Mouse (Mus musculus): Measurements from ENCODE around the gene Lrrc36. TPM values are rescaled to one million over a fixed set of nuclear protein-coding genes. Genes with fewer than 3 reads are reported as not detected.
A peak's percentile ranks its signal among the peaks of the same experiment; 100 is the strongest.

The Lrrc36 gene
- polyA plus RNA-seq, 1 experiment from 2014 or later, result 0.75 TPM

DNA sequence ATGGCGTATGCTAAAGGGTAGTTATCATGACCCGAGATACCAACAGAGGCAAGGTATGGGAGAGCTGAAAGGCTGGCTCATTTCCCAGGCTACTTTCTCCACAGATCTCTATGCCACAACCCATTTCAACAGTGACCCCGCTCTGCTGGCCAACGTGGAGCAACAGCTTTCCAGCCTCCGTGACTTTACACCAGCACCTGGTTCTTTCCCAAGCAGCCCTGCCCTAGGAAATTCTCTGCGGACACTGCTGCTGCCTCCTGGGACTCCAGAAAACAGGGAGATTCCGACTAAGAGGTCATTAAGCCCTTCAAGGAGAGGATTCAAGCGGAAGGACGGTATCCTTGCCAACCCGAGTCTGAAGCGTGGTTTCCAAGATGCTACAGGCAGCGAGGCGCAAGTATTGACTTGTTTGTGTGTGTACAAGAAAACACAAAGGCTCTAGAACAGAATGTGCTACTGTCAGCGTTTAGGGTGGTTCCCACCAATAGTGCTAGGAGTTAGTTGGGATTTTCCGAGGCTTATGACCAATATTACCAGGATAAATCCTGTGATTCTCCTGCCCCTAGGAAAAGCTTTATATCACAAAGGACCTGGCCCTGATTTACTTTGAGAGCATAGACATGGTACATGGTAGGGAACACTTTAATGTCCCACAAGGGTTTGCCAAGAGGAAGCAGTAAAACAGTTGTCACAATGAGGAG, 38.7 kb downstream of the Lrrc36 start:
- no peaks in the 10 kb centered on the region for H3K36me3 ChIP-seq
- H3K4me2 ChIP-seq, result no peak overlapping the region
- WGBS, result 47% methylated on average over 15 of the region's 15 CpGs
- H3K4me1 ChIP-seq (replicated peaks), result peaks cover 3% of the 10 kb centered on the region; the same call in 1 of the 2 replicates
- no peak overlapping the region for H3K4me3 ChIP-seq
- H3K27me3 ChIP-seq, result no peaks in the 10 kb centered on the region
- H3K27ac ChIP-seq (replicated peaks), result no peak overlapping the region
- no peak for ATAC-seq (ENCODE audit: low FRiP score, low read depth)
- H3K9me3 ChIP-seq, result no peaks in the 10 kb centered on the region
- no peak overlapping the region for H3K9ac ChIP-seq

DNA sequence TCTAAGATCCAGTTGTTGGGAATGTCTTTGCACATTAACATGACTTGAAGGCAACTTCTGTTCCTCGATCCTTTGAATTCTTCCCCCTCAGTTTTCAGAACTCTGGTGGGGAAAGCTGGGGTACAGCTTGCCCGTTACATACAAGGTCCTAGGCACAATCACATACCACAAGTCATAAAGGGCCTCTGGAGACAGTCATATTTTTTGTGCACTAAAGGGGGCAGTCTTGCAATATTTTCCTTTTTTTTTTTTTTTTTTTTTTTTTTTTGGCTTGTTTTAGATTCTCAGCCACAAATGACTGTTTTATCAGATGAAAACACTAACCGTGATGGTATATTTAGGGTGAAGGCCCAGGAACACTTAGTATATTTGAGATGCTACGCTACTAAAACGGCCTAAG, 39.9 kb downstream of the Lrrc36 start:
- no peak for ATAC-seq (ENCODE audit: low FRiP score, low read depth)
- H3K36me3 ChIP-seq, result no peaks in the 10 kb centered on the region
- 77% methylated on average over 5 of the region's 5 CpGs for WGBS
- no peaks in the 10 kb centered on the region for H3K9me3 ChIP-seq
- no peak overlapping the region for H3K4me2 ChIP-seq
- peaks cover 3% of the 10 kb centered on the region; the same call in 1 of the 2 replicates for H3K4me1 ChIP-seq (replicated peaks)
- no peak overlapping the region for H3K27ac ChIP-seq (replicated peaks)
- no peaks in the 10 kb centered on the region for H3K27me3 ChIP-seq
- H3K9ac ChIP-seq, result no peak overlapping the region
- H3K4me3 ChIP-seq, result no peak overlapping the region

DNA sequence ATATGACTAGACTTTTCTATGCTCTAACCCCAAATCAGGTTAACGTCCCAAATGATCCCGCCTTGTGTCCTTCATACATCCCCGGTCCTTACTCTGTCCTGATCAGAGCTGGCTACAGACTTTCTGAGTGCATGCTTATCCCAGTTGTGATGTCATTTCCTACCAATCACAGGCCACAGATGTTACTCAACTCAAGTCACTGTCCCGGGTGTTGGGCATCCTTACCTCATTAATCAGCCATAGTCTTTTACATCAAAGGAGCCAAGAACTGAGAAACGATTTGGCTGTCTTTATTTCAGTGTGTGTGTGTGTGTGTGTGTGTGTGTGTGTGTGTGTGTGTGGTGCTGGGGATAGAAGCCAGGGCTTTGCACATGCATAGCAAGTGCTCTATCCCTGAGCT, 40.7 kb downstream of the Lrrc36 start:
- Histone ChIP-seq H3K27ac (replicated peaks) (no peak overlapping the region), H3K36me3 (no peaks in the 10 kb centered on the region), H3K4me2 (no peak overlapping the region), H3K4me1 (replicated peaks) (peaks cover 3% of the 10 kb centered on the region; the same call in 1 of the 2 replicates), H3K9me3 (no peaks in the 10 kb centered on the region), H3K9ac (no peak overlapping the region), H3K27me3 (no peaks in the 10 kb centered on the region), H3K4me3 (no peak overlapping the region)
- no peak for ATAC-seq (ENCODE audit: low FRiP score, low read depth)
- WGBS, result 67% methylated on average over 5 of the region's 5 CpGs

DNA sequence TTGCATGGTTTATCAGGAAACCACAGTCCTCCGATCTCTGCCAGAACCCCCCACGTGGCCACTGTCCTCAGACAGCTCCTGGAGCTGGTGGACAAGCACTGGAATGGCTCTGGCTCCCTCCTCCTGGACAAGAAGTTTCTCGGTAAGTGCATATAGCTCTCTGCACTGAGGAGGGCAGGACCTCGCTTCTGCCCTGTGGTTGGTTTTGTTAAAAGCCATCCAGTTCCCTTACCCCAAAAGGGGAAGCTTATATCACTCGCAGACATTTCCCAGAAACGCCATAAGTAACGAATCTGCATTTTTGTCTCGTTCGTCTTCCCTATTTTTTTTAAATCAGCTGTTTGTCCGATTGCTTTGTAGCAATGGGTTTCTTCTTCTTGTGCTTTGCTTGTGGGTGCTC, 41.8 kb downstream of the Lrrc36 start:
- no peaks in the 10 kb centered on the region for H3K9me3 ChIP-seq
- H3K4me3 ChIP-seq, result no peak overlapping the region
- H3K27me3 ChIP-seq, result no peaks in the 10 kb centered on the region
- 62% methylated on average over 10 of the region's 10 CpGs for WGBS
- no peak overlapping the region for H3K27ac ChIP-seq (replicated peaks)
- no peak for ATAC-seq (ENCODE audit: low FRiP score, low read depth)
- H3K9ac ChIP-seq, result no peak overlapping the region
- no peaks in the 10 kb centered on the region for H3K36me3 ChIP-seq
- no peak overlapping the region for H3K4me2 ChIP-seq
- peaks cover 3% of the 10 kb centered on the region; the same call in 1 of the 2 replicates for H3K4me1 ChIP-seq (replicated peaks)

DNA sequence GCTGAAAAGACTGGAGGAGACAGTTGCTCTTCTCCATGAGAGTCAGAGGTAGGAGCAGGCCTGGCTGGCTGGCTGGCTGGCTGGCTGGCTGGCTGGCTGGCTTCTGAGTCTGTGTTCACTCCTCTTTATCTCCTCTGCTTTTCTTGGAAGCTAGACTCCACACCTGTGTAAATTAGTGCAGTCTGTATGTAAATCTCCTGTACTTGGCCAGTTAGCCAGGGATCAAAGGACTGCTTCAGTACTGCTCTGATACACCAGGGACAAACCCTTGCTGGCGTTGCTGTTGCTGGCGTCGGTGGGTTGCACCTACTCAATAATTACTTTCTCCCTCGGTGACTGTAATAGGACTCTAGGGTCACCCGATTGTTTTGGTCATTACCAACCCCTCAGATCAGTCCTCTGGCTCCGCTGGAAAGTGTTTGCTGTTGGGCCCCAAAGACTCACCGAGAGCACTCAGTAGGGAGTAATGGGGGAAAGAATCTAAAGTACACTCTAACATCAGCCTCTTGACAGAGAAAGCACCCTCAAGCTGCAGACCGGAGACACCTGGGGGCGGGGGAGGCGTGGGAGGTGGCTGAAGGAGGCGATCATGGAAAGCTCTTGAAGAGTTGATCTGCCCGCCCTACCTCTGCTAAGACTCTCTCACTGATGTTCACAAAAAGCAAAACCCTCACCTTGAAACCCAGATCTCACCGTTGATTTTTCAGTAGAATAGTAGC, 47.9 kb downstream of the Lrrc36 start:
- no peak overlapping the region for H3K9ac ChIP-seq
- no peak overlapping the region for H3K27ac ChIP-seq (replicated peaks)
- no peak for ATAC-seq (ENCODE audit: low FRiP score, low read depth)
- H3K36me3 ChIP-seq, result no peaks in the 10 kb centered on the region
- no peaks in the 10 kb centered on the region for H3K9me3 ChIP-seq
- WGBS, result 80% methylated on average over 13 of the region's 13 CpGs
- H3K27me3 ChIP-seq, result no peaks in the 10 kb centered on the region
- peaks cover 6% of the 10 kb centered on the region for H3K4me1 ChIP-seq (replicated peaks)
- no peak overlapping the region for H3K4me2 ChIP-seq
- H3K4me3 ChIP-seq, result no peak overlapping the region

DNA sequence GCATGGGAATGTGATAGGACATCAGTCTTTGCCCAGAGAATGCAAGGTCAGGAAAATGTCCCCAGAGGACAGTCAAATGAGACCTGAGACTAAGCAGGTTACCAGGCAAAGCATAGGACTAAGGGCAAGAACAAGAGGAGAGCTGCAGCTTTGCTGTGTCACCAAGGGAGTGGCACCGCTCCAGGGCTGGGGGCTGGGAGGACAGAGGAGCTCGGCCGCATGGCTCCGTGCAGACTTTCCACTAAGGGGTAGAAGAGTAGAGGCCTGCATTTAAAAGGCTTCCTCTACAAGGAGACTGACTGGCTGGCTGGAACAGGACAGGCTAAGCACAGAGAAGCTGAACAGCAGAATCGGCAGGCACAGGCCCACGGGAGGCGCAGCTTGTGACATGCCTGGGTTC, 51.2 kb downstream of the Lrrc36 start:
- H3K9ac ChIP-seq, result no peak overlapping the region
- H3K36me3 ChIP-seq, result peaks cover 5% of the 10 kb centered on the region; the same call in 1 of the 2 replicates
- H3K27ac ChIP-seq (replicated peaks), result no peak overlapping the region
- H3K4me2 ChIP-seq, result no peak overlapping the region
- WGBS, result 64% methylated on average over 7 of the region's 7 CpGs
- no peak overlapping the region for H3K4me3 ChIP-seq
- ATAC-seq (ENCODE audit: low FRiP score, low read depth), result no peak
- H3K27me3 ChIP-seq, result no peaks in the 10 kb centered on the region
- H3K4me1 ChIP-seq (replicated peaks), result peaks cover 35% of the 10 kb centered on the region
- no peaks in the 10 kb centered on the region for H3K9me3 ChIP-seq

DNA sequence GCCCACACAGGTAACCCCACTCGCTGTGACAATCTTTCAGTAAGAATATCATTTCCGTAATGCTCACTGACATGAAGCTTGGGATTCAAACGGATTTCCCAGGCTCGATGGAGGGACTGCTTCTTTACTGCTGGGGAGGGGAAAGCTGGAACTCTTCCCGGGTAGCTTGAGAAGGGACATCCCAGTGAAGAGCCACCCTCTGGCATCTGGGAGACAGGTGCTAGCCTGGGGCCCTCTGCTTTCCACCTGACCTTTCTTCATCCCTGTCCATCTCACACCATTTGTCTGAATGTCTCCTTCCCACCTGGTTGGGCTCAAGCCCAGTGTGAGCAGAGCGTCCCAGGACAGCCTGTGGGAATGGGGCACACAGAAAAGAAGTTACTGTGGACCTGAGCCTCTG, 52.9 kb downstream of the Lrrc36 start:
- H3K4me1 ChIP-seq (replicated peaks), result peaks cover 52% of the 10 kb centered on the region
- no peak for ATAC-seq (ENCODE audit: low FRiP score, low read depth)
- H3K36me3 ChIP-seq, result peaks cover 5% of the 10 kb centered on the region; the same call in 1 of the 2 replicates
- H3K4me2 ChIP-seq, result no peak overlapping the region
- H3K9ac ChIP-seq, result no peak overlapping the region
- no peaks in the 10 kb centered on the region for H3K9me3 ChIP-seq
- H3K27me3 ChIP-seq, result no peaks in the 10 kb centered on the region
- 77% methylated on average over 6 of the region's 6 CpGs for WGBS
- no peak overlapping the region for H3K4me3 ChIP-seq
- peak overlapping the region; percentile 77 for H3K27ac ChIP-seq (replicated peaks)

DNA sequence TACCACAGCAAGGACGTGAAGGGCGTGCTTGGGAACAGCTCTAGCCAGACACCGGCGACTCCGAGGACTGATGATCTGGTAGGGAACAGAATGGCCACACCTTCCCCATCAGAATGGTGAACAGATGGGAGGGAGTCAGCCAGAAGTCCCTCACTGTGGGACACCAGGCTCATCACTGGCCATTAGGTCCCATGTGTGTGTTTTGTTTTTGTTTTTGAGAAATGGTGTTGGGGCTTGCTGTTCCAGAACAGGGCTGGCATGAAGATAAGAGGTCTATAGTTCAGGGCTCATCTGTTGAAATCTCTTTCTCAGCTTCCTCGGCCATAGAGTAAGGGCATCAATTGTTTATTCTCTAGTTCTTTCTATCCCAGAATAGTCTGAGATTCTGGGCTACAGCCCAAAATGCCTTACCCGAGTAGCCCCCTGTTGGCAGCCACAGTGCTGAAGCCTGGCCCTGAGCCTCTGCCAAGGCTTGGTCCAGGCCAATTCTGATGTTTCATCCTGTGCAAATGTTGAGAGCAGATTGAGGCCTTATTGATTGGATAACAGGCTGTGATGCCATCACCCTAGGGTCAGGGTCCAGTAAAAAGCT, 53.4 kb downstream of the Lrrc36 start:
- WGBS, result 64% methylated on average over 7 of the region's 7 CpGs
- no peaks in the 10 kb centered on the region for H3K9me3 ChIP-seq
- H3K27ac ChIP-seq (replicated peaks), result peak overlapping the region; percentile 77
- H3K27me3 ChIP-seq, result no peaks in the 10 kb centered on the region
- no peak overlapping the region for H3K9ac ChIP-seq
- H3K4me1 ChIP-seq (replicated peaks), result peaks cover 57% of the 10 kb centered on the region
- H3K4me3 ChIP-seq, result no peak overlapping the region
- H3K4me2 ChIP-seq, result no peak overlapping the region
- H3K36me3 ChIP-seq, result peaks cover 5% of the 10 kb centered on the region; the same call in 1 of the 2 replicates
- ATAC-seq (ENCODE audit: low FRiP score, low read depth), result no peak

DNA sequence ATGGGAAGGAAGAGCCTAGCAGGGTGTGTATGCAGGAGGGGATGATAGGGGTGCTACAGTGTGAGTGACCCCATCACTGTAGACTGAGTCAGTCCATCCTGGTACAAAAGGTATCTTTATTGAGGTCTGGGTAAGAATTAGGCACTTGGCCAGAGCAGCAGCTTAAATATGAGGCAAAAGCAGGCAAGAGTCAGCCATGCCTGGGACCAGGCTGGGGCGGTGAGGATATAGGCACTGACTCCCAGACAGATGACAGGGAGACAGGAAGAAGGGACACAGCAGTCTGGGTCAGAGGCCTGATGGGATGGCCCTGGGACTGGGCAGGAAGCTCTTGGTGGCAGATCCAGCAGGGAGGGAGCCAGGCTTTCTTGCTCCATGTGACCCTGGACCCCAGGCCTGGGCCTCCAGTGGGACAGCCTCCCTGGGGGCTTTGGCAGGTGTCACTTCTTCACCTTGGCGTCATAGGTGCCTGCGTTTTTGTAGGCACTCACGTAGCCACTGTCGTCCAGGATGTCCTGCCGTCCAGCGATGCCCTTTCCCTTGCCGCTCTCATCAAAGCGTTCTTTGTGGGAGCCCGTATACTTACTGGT, 54.1 kb downstream of the Lrrc36 start:
- Histone ChIP-seq H3K27ac (replicated peaks) (peak overlapping the region; percentile 77), H3K36me3 (peaks cover 5% of the 10 kb centered on the region; the same call in 1 of the 2 replicates), H3K9ac (no peak overlapping the region), H3K4me2 (no peak overlapping the region), H3K9me3 (no peaks in the 10 kb centered on the region), H3K4me1 (replicated peaks) (peaks cover 58% of the 10 kb centered on the region), H3K4me3 (no peak overlapping the region), H3K27me3 (no peaks in the 10 kb centered on the region)
- no peak for ATAC-seq (ENCODE audit: low FRiP score, low read depth)
- WGBS, result 92% methylated on average over 10 of the region's 10 CpGs

DNA sequence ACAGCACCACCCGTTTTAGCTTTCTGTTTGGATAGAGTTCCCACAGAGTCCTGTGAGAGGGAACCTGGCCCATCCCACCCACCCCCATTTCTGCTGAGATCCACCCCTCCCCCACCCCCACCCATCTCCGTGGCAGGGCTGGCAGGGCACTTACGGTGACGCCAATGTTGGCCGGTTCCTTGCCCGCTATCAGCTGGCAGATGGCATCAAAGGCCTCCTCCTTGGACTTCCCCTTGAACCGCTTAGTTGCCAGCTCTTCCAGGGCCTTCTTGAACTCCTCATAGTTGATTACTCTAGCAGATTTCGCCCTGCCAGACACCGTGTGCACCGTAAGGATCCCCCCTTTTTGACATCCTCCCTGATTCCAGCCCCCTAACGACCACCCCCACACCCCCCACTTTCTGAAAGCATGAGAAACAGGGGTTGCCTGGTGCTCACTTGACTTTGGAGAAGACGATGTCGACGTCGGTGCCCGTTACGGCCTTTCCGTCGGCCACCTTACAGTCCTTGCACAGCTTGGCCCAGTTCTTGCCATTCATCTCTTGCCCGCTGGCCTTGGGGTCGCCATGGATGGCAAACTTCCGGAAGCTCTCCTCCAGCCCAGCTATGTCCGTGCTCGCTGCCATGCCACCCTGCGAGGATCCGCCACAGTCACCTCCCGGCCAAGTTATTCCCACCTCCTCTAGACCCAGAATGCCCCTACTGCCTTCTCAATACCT, 54.8 kb downstream of the Lrrc36 start:
- Histone ChIP-seq H3K9ac (no peak overlapping the region), H3K36me3 (peaks cover 5% of the 10 kb centered on the region; the same call in 1 of the 2 replicates), H3K27me3 (no peaks in the 10 kb centered on the region), H3K4me3 (no peak overlapping the region), H3K9me3 (no peaks in the 10 kb centered on the region), H3K4me1 (replicated peaks) (peaks cover 58% of the 10 kb centered on the region), H3K4me2 (no peak overlapping the region), H3K27ac (replicated peaks) (peak overlapping the region; percentile 77; the same call in 1 of the 2 replicates)
- 86% methylated on average over 26 of the region's 27 CpGs for WGBS
- ATAC-seq (ENCODE audit: low FRiP score, low read depth), result no peak

DNA sequence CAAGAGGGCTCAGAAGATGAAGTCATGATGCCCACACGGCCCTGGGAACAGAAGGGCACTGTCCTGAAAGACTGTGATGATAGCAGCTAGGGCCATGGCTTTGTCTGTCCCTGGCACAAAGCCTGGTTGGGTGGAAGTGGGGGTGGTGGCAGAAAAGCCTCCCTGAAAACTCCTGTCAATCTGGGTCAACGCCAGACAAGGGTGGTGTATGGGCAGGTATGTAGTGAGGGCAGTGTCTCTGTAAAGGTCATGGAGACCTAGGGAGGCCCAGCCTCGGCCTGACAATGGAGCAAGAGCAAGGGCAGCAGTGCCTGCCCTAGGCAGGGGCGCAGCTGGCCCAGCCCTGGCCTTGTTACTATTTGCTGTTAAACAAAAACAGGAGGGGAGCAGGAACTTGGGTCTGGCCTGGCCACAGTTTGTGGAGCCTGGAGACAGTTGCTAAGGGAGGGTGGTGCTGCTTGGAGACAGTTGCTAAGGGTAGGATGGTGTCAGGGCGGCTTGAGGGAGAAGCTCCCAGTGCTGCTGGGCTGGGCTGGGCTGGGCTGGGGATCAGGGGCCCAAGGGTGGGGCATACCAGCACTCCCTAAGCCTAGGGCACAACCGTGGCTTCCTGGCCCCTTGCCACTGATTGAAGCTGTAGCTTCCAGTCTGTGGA, 55.8 kb downstream of the Lrrc36 start:
- H3K4me3 ChIP-seq, result peak overlapping the region; percentile 48
- WGBS, result 13% methylated on average over 6 of the region's 6 CpGs
- H3K4me1 ChIP-seq (replicated peaks), result peaks cover 64% of the 10 kb centered on the region

More for the DNA sequence above, 55.8 kb downstream of the Lrrc36 start:
- H3K9ac ChIP-seq, result peak overlapping the region; percentile 64
- ATAC-seq (ENCODE audit: low FRiP score, low read depth), result peak; percentile 28
- H3K27me3 ChIP-seq, result no peaks in the 10 kb centered on the region
- H3K4me2 ChIP-seq, result peak overlapping the region; percentile 64
- H3K27ac ChIP-seq (replicated peaks), result peak overlapping the region; percentile 78
- peaks cover 5% of the 10 kb centered on the region; the same call in 1 of the 2 replicates for H3K36me3 ChIP-seq
- no peaks in the 10 kb centered on the region for H3K9me3 ChIP-seq

Measured in hindbrain, embryonic 15.5 days (tissue).